Mouse (Mus musculus) thymus, adult 18-20 months (tissue): ENCODE measurements at regions not wholly inside any gene's neighbourhood (a gene's known extent, or its start where the extent isn't known, plus 50 kb on each side); places are given as distances from the start of the nearest gene placed in this dataset.

ENCODE experiments used
- DNase-seq, 2 experiments: peaks; one replicate each; pipeline ENCODE4 v3.0.0; 2022; ENCODE audit warnings: mixed read lengths in 2 of 2

DNA sequence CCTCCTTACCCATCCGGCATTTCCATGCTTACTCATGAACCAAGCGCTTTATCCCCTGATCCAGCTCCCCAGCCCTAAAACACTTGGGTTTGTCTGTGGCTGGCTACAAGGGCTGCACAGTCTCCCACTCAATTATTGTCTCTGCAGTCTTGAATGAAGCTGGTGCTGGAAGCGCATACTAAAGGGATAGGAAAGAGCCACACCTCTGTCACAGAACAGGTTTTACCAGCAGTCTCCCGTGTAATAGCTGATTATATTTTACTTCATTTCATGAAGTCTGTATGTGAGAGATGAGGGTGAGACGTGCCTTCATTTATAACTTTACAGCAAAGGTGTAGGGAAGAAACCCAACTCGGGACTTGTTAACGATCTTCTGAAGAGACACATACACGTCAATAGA, 167.0 kb upstream of the Adgrl2 start:
- no peak for DNase-seq

- no peak for DNase-seq
Measured at GRCm38 (mm10) chr3:149152312-149152711, 162.0 kb upstream of the Adgrl2 start.

GRCm38 (mm10) chr3:149150796-149151195, 160.4 kb upstream of the Adgrl2 start:
- DNase-seq: no peak

- DNase-seq: no peak
Measured at GRCm38 (mm10) chr3:149148608-149149007, 158.3 kb upstream of the Adgrl2 start.

DNA sequence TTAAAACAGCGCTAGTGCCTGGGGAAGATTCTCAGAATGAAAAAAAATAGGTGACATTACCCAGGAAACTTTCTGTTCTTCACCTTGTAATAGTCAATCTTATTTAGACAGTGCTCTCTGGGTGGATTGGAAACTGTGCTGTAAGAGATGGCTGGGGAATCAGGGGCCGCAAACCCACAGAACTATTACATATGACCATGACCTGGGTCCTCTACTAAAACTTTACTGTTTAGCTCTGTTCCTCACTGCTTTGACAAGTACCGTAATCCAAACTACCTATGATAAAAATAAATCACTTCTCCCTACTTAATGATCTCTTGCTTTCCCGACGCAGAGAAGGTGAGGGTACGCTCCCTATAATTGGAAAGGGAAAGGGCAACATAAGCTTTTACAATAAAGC, 157.6 kb upstream of the Adgrl2 start:
- no peak for DNase-seq

DNA sequence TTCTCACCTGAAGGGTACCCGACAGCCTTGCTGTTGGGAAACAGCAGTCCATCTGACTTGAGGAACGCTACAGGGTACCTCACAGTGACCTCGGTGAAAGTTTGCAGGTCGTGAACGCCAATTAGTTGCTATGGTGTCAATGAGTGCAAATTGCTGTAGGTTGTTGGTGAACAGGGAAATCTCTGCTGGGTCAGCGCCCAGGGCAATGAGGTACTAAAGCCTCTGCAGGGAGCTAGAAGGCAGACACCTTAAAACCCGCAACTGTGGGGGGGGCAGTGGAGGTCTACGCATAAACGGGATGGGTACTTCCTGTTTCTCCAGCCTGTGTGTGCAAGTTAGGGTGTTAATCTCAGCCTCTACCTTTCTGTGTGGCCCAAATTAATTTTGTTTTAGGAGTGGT, 156.3 kb upstream of the Adgrl2 start:
- DNase-seq: no peak

- DNase-seq: no peak
Measured at GRCm38 (mm10) chr3:149140461-149140860, 150.1 kb upstream of the Adgrl2 start.

DNA sequence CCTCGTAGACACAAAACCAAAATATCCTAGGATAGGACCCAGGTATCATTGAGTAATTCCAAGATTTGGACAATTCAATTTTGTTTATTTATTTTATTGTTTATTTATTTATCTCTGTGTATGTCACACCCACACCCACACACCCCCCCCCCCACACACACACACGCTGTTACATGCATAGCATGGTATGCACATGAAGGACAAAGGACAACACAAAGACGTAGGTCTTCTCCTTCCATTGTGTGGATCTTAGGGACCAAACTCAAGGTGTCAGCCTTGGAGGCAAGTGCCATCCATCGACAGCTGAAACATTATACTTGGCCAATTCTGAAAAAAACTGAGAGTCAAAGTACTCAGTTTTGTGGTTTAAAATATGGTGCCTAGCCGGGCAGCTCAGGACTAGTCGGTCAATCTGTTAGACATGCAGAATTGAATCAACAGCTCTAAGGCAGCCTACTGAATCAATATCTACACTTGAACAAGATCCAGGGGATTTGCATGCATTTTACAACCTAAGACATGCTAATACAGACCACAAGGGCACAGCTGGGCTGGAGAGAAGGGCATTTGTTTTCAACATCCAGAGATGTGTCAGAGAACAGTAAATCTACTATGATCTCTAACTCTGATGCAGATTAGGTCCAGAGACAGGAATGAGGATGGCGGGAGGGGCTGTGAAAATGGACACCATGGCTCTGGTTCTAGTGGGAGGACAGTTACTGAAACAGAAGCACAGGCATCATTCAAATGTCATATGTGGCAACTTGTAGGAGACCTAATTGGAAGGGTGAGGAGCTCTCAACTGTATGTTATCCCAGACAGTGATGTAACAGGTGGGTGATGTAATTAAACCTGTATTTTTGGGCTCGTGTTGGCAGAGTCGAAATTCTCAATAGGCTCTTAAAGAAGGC, 143.9 kb upstream of the Adgrl2 start:
- DNase-seq: no peak

DNA sequence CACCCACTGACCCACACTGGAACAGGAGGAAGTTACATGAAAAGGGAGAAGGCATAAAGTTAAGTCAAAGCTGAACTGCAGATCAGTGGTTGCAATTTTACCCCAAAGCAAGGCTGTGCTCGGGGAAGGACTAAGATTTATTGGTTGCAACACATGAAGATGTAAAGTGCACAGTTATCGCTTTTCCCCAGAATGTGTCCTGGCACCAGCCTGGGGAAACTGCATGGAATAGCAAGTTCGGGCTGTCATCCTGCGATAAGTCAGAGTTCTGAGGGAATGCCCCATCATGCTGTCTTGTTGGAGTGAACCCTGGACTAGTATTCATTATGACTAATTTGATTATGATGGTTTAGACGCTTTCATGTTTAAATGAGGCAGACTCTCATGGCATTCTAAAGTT, 128.5 kb upstream of the Adgrl2 start:
- DNase-seq: no peak

DNA sequence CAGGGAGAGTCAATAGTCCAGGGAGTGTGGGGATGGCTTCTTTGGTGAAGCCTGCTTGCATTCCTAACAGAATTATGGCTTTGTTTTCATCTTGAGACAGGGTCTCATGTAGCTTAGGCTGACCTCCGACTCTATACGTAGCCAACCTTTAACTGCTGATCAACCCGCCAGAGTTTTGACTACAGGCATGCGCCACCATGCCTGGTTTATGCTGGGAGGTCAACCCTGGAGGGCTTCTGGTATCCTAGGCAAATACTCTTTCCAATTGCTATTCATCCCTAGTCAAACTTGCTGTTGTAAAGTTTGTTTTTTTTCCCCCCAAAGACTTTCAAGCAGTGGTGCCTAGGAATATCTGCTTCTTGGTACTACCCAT, 127.3 kb upstream of the Adgrl2 start:
- DNase-seq: no peak

- DNase-seq: no peak
Measured at GRCm38 (mm10) chr3:149117018-149117683, 126.8 kb upstream of the Adgrl2 start.

DNA sequence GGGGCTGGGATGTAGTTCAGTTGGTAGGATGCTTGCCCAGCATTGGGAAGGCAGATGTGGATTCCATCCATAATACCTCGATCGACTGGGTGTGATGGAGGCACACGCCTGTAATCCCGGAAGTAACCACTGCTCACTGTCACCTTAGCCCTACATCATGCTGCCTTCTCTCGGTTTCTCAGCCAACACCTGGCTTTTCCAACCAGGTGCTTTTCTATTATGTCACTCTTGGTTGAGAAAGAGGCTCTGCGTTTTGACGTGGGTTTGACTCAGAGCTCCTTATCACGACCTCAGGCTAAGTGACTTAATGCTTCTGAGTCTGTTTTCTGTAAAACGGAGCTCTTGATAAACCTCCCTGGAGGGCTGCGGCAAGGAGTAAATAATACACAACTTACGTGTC, 126.2 kb upstream of the Adgrl2 start:
- DNase-seq: no peak

DNA sequence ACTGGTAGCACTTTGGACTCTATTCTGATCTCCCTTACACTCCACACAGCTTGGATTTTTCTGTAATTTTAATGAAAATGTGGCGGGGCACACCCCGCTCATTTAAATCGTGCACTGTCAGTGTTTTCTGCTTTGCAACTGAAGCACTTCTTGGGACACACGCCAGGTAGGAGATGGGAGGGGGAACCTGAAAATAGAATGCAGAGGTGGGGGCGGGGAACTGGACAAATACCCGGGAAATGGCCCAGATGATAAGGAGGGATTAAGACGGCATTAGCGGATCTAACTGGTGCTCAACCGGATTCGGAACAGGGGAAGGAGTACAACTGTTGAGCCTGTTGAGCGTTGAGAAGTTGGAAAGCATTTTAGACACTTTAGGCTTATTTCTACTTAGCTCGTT, 125.5 kb upstream of the Adgrl2 start:
- no peak for DNase-seq

DNA sequence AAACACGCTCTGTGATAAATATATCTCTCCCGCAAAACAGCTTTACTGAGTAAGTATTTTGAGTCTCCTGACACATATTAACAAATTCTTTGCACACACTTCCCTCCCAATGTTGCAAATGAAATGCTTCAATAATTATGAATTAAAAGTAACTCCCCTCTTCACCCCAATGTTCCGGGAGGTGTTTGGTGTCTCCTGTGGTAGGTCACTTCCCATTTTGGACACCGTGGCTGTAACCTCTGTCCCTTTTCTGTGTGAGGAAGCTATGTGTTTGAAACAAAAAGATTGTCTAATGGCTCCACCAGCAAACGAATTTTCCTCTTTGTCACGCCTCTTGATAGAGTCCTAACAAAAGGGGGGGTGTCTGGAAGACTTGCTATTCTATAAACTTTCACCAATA, 122.5 kb upstream of the Adgrl2 start:
- no peak for DNase-seq

GRCm38 (mm10) chr3:149111529-149112439, 121.4 kb upstream of the Adgrl2 start:
- no peak for DNase-seq

GRCm38 (mm10) chr3:149110831-149111230, 120.5 kb upstream of the Adgrl2 start:
- no peak for DNase-seq

- no peak for DNase-seq
Measured at GRCm38 (mm10) chr3:149105709-149106450, 115.5 kb upstream of the Adgrl2 start.

DNA sequence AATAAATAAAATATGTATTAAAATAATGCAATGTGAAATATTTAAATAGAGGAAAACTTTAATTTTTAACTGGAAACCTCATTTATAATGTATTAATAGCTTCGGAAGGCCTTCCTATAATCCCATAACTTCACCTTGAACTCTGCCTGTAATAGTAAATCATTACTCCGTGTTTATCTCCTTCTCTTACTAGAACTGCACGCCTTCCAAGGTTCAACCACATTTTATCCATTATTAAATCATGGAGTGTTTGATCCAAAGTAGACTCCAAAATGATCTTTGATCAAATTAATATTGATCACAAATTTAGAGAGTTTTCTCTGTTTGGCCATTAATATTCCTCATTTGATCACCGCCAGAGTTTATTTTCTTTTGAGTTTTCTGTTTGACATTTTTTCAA, 114.8 kb upstream of the Adgrl2 start:
- no peak for DNase-seq

- no peak for DNase-seq
Measured at GRCm38 (mm10) chr3:149104080-149104479, 113.7 kb upstream of the Adgrl2 start.

GRCm38 (mm10) chr3:149103469-149103868, 113.1 kb upstream of the Adgrl2 start:
- DNase-seq: no peak

- no peak for DNase-seq
Measured at GRCm38 (mm10) chr3:149102846-149103245, 112.5 kb upstream of the Adgrl2 start.

DNA sequence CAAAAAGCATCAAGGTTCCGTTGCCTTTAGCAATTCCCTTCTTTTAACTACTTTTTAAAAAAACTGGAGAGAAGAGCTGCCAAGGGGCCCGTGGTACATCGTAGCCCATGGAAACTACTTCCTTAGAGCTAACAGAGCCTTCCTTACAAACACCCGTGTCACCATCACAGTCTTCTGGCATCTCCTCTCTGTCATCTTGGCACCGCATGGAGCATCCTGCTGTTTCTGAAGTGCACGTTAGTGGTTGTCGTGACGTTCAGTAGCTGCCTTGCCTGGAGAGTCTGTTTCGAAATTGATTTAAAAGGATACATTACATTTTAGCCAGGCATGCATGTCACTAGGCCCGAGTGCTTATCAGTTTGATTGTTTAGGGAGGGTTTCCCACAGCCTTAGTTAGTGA, 111.4 kb upstream of the Adgrl2 start:
- no peak for DNase-seq

DNA sequence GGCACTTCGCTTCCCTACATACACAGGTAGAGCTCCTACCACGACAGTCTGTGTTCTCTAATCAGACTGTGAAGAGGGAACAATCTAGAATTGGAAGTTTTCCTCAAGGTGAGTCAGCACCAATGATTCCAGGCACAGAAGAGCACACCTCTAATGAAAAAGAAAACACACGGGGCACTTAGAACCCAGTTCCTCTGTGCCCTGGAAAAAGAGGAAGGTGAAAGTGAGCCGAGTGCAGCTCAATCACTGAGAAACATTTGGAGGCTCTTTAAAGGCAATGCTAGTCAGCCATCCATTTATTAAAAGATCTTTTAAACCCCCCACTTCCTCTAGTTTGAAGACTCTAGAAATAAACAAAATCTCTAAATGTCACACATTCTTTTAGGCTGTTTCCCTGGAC, 108.4 kb upstream of the Adgrl2 start:
- DNase-seq: no peak
